Mouse (Mus musculus) inflammation-experienced regulatory T-cells, adult 6 months (primary cell): Measurements from ENCODE around the gene Odc1. TPM values are rescaled to one million over a fixed set of nuclear protein-coding genes. Genes with fewer than 3 reads are reported as not detected.
"Not testable (repeated sequence)": the region's sequence is repeated elsewhere in the genome, so short reads cannot be mapped to it uniquely, and the experiment has no call there.

Experiments
- ATAC-seq: one replicate; pipeline ENCODE4 v1.8.0; 2017
- polyA plus RNA-seq, 3 experiments: library from polyadenylated mRNA; unstranded; fragments of 100-300 nt; shearing (Covaris generic); gene quantifications; one replicate each; pipeline ENCODE4 v1.2.1; 2017

Gene Odc1
- 10 to 100 TPM; 15.3 to 37.6 (median 24.0) TPM for polyA plus RNA-seq

- ATAC-seq: peak; percentile 83
Measured at GRCm38 (mm10) chr12:17544209-17545106, at the start of gene Odc1. TSS of gene Odc1 (plus strand) at chr12:17544794.

- ATAC-seq: no peak
Measured at GRCm38 (mm10) chr12:17494809-17495208, 49.8 kb upstream of the Odc1 start.

- ATAC-seq: no peak
Measured at GRCm38 (mm10) chr12:17495858-17496451, 48.6 kb upstream of the Odc1 start.

- peak; percentile 49 for ATAC-seq
Measured at GRCm38 (mm10) chr12:17505620-17506074, 38.9 kb upstream of the Odc1 start.

- ATAC-seq: no peak
Measured at GRCm38 (mm10) chr12:17506117-17506993, 38.2 kb upstream of the Odc1 start.

- ATAC-seq: peak; percentile 83
Measured at GRCm38 (mm10) chr12:17506994-17507542, 37.5 kb upstream of the Odc1 start.

- ATAC-seq: no peak
Measured at GRCm38 (mm10) chr12:17509310-17509709, 35.3 kb upstream of the Odc1 start.

GRCm38 (mm10) chr12:17510158-17510557 is 34.4 kb upstream of the Odc1 start:
- no peak for ATAC-seq

GRCm38 (mm10) chr12:17511019-17511418 is 33.6 kb upstream of the Odc1 start:
- ATAC-seq: no peak

GRCm38 (mm10) chr12:17529180-17529579 is 15.4 kb upstream of the Odc1 start:
- ATAC-seq: no peak

- ATAC-seq: no peak
Measured at GRCm38 (mm10) chr12:17529726-17530125, 14.9 kb upstream of the Odc1 start.

GRCm38 (mm10) chr12:17530825-17531224 is 13.8 kb upstream of the Odc1 start:
- no peak for ATAC-seq

- no peak for ATAC-seq
Measured at GRCm38 (mm10) chr12:17536222-17536621, 8.4 kb upstream of the Odc1 start.

- ATAC-seq: no peak
Measured at GRCm38 (mm10) chr12:17537147-17537546, 7.4 kb upstream of the Odc1 start.

GRCm38 (mm10) chr12:17538087-17538486 is 6.5 kb upstream of the Odc1 start:
- ATAC-seq: no peak

GRCm38 (mm10) chr12:17539041-17539440 is 5.6 kb upstream of the Odc1 start:
- ATAC-seq: no peak

GRCm38 (mm10) chr12:17540040-17540552 is 4.5 kb upstream of the Odc1 start:
- ATAC-seq: no peak

- ATAC-seq: peak; percentile 45
Measured at GRCm38 (mm10) chr12:17545107-17545571, 545 bp downstream of the Odc1 start.

GRCm38 (mm10) chr12:17545884-17546283 is 1.3 kb downstream of the Odc1 start:
- ATAC-seq: no peak

GRCm38 (mm10) chr12:17547552-17547951 is 3.0 kb downstream of the Odc1 start:
- ATAC-seq: not testable (repeated sequence)

- no peak for ATAC-seq
Measured at GRCm38 (mm10) chr12:17548505-17548904, 3.9 kb downstream of the Odc1 start.

- ATAC-seq: not testable (repeated sequence)
Measured at GRCm38 (mm10) chr12:17549421-17549820, 4.8 kb downstream of the Odc1 start.
